Mouse (Mus musculus) liver, embryonic 14.5 days (tissue): ENCODE measurements at regions not wholly inside any gene's neighbourhood (a gene's known extent, or its start where the extent isn't known, plus 50 kb on each side); places are given as distances from the start of the nearest gene placed in this dataset.

Experiments used
- CTCF ChIP-seq: IDR thresholded peaks from 2 replicates; pipeline ENCODE4 v1.5.1; 2016; ENCODE audit warnings: antibody characterized with exemption, low read depth, control low read depth
- EP300 ChIP-seq: IDR thresholded peaks from 2 replicates; pipeline ENCODE4 v1.6.1; 2016; ENCODE audit warnings: antibody characterized with exemption, low read depth

- TF ChIP-seq EP300 (no peak), CTCF (no peak)
Measured at GRCm38 (mm10) chr11:45088286-45088685, 471.2 kb downstream of the Ebf1 start.
